Mouse (Mus musculus): ENCODE results near the gene Smo. TPM values are rescaled to one million over a fixed set of nuclear protein-coding genes. Genes with fewer than 3 reads are reported as not detected.

Gene Smo
- polyA plus RNA-seq, 1 experiment from 2014 or later: 22.1 TPM

- WGBS: 81% methylated on average over 3 of the region's 3 CpGs
- Histone ChIP-seq H3K4me3 (ENCODE audit: control insufficient read depth in 1 of 2, insufficient read depth in 1 of 2, low read depth in 1 of 2, low read length in 2 of 2) (no peak overlapping the region), H3K27ac (replicated peaks in 1 of 2; ENCODE audit: control insufficient read depth in 1 of 2, insufficient read depth in 1 of 2, low read depth in 2 of 2, low read length in 2 of 2) (no peak overlapping the region), H3K27me3 (ENCODE audit: control insufficient read depth, insufficient read depth, low read length) (no peaks in the 10 kb centered on the region), H3K9me3 (ENCODE audit: control insufficient read depth, low read length) (no peaks in the 10 kb centered on the region), H3K4me1 (ENCODE audit: control insufficient read depth in 2 of 2, insufficient read depth in 2 of 2, low read length in 2 of 2) (no peaks in the 10 kb centered on the region), H3K36me3 (ENCODE audit: control insufficient read depth, insufficient read depth, low read length) (no peaks in the 10 kb centered on the region), H3K4me2 (ENCODE audit: low read length) (no peak overlapping the region), H3K9ac (ENCODE audit: low read length) (no peak overlapping the region)
- no peak for ATAC-seq (ENCODE audit: insufficient number of reproducible peaks, insufficient read depth, low FRiP score, low read depth)
Observed at GRCm38 (mm10) chr6:29790014-29790698, 54.9 kb downstream of the Smo start.

GRCm38 (mm10) chr6:29793520-29793919 is 58.2 kb downstream of the Smo start:
- Histone ChIP-seq H3K9me3 (ENCODE audit: control insufficient read depth, low read length) (no peaks in the 10 kb centered on the region), H3K36me3 (ENCODE audit: control insufficient read depth, insufficient read depth, low read length) (no peaks in the 10 kb centered on the region), H3K4me2 (ENCODE audit: low read length) (no peak overlapping the region), H3K27ac (replicated peaks in 1 of 2; ENCODE audit: control insufficient read depth in 1 of 2, insufficient read depth in 1 of 2, low read depth in 2 of 2, low read length in 2 of 2) (no peak overlapping the region), H3K4me1 (ENCODE audit: control insufficient read depth in 2 of 2, insufficient read depth in 2 of 2, low read length in 2 of 2) (no peaks in the 10 kb centered on the region), H3K27me3 (ENCODE audit: control insufficient read depth, insufficient read depth, low read length) (no peaks in the 10 kb centered on the region), H3K9ac (ENCODE audit: low read length) (no peak overlapping the region), H3K4me3 (ENCODE audit: control insufficient read depth in 1 of 2, insufficient read depth in 1 of 2, low read depth in 1 of 2, low read length in 2 of 2) (no peak overlapping the region)
- WGBS: 65% methylated on average over 1 of the region's 1 CpGs
- no peak for ATAC-seq (ENCODE audit: insufficient number of reproducible peaks, insufficient read depth, low FRiP score, low read depth)

- Histone ChIP-seq H3K4me1 (ENCODE audit: control insufficient read depth in 2 of 2, insufficient read depth in 2 of 2, low read length in 2 of 2) (no peaks in the 10 kb centered on the region), H3K9me3 (ENCODE audit: control insufficient read depth, low read length) (no peaks in the 10 kb centered on the region), H3K36me3 (ENCODE audit: control insufficient read depth, insufficient read depth, low read length) (no peaks in the 10 kb centered on the region), H3K4me3 (ENCODE audit: control insufficient read depth in 1 of 2, insufficient read depth in 1 of 2, low read depth in 1 of 2, low read length in 2 of 2) (no peak overlapping the region), H3K27me3 (ENCODE audit: control insufficient read depth, insufficient read depth, low read length) (no peaks in the 10 kb centered on the region), H3K27ac (replicated peaks in 1 of 2; ENCODE audit: control insufficient read depth in 1 of 2, insufficient read depth in 1 of 2, low read depth in 2 of 2, low read length in 2 of 2) (no peak overlapping the region), H3K4me2 (ENCODE audit: low read length) (no peak overlapping the region), H3K9ac (ENCODE audit: low read length) (no peak overlapping the region)
- ATAC-seq (ENCODE audit: insufficient number of reproducible peaks, insufficient read depth, low FRiP score, low read depth): no peak
- 83% methylated on average over 6 of the region's 6 CpGs for whole genome bisulfite sequencing
Observed at GRCm38 (mm10) chr6:29794582-29794981, 59.3 kb downstream of the Smo start.

DNA sequence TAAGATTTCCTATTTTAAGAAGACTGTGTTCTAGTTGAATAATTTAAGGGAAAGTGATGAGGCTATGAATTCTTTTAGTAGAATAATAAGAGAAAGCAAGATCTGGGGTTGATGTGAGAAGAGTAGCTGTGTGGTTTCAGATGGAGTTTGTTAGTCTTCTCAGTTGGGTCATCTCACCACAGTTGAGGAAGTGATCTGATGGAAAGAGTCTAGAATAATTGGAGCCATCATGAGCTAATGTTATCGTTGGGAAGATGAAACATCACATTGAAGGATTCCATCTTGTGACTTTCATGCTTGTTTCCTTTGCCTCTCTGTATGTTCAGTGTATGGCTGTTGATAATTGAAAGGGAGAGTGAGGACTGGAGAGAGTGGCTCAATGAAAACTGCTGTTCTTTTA is 67.7 kb downstream of the Smo start:
- no peak for ATAC-seq (ENCODE audit: insufficient number of reproducible peaks, insufficient read depth, low FRiP score, low read depth)
- H3K4me3 ChIP-seq (ENCODE audit: control insufficient read depth in 1 of 2, insufficient read depth in 1 of 2, low read depth in 1 of 2, low read length in 2 of 2): no peak overlapping the region
- no peaks in the 10 kb centered on the region for H3K36me3 ChIP-seq (ENCODE audit: control insufficient read depth, insufficient read depth, low read length)
- no peaks in the 10 kb centered on the region for H3K27me3 ChIP-seq (ENCODE audit: control insufficient read depth, insufficient read depth, low read length)
- no peaks in the 10 kb centered on the region for H3K4me1 ChIP-seq (ENCODE audit: control insufficient read depth in 2 of 2, insufficient read depth in 2 of 2, low read length in 2 of 2)
- no peak overlapping the region for H3K4me2 ChIP-seq (ENCODE audit: low read length)
- WGBS: 79% methylated on average over 1 of the region's 1 CpGs
- H3K9ac ChIP-seq (ENCODE audit: low read length): no peak overlapping the region
- no peak overlapping the region for H3K27ac ChIP-seq (replicated peaks in 1 of 2; ENCODE audit: control insufficient read depth in 1 of 2, insufficient read depth in 1 of 2, low read depth in 2 of 2, low read length in 2 of 2)
- H3K9me3 ChIP-seq (ENCODE audit: control insufficient read depth, low read length): no peaks in the 10 kb centered on the region

- Histone ChIP-seq H3K9me3 (ENCODE audit: control insufficient read depth, low read length) (no peaks in the 10 kb centered on the region), H3K4me1 (ENCODE audit: control insufficient read depth in 2 of 2, insufficient read depth in 2 of 2, low read length in 2 of 2) (no peaks in the 10 kb centered on the region), H3K9ac (ENCODE audit: low read length) (no peak overlapping the region), H3K27ac (replicated peaks in 1 of 2; ENCODE audit: control insufficient read depth in 1 of 2, insufficient read depth in 1 of 2, low read depth in 2 of 2, low read length in 2 of 2) (no peak overlapping the region), H3K4me2 (ENCODE audit: low read length) (no peak overlapping the region), H3K27me3 (ENCODE audit: control insufficient read depth, insufficient read depth, low read length) (no peaks in the 10 kb centered on the region), H3K4me3 (ENCODE audit: control insufficient read depth in 1 of 2, insufficient read depth in 1 of 2, low read depth in 1 of 2, low read length in 2 of 2) (no peak overlapping the region), H3K36me3 (ENCODE audit: control insufficient read depth, insufficient read depth, low read length) (no peaks in the 10 kb centered on the region)
- ATAC-seq (ENCODE audit: insufficient number of reproducible peaks, insufficient read depth, low FRiP score, low read depth): no peak
- 68% methylated on average over 3 of the region's 3 CpGs for WGBS
Observed at GRCm38 (mm10) chr6:29804006-29804405, 68.7 kb downstream of the Smo start.

- Histone ChIP-seq H3K9me3 (ENCODE audit: control insufficient read depth, low read length) (no peaks in the 10 kb centered on the region), H3K36me3 (ENCODE audit: control insufficient read depth, insufficient read depth, low read length) (no peaks in the 10 kb centered on the region), H3K9ac (ENCODE audit: low read length) (no peak overlapping the region), H3K4me3 (ENCODE audit: control insufficient read depth in 1 of 2, insufficient read depth in 1 of 2, low read depth in 1 of 2, low read length in 2 of 2) (no peak overlapping the region), H3K4me1 (ENCODE audit: control insufficient read depth in 2 of 2, insufficient read depth in 2 of 2, low read length in 2 of 2) (no peaks in the 10 kb centered on the region), H3K4me2 (ENCODE audit: low read length) (no peak overlapping the region), H3K27ac (replicated peaks in 1 of 2; ENCODE audit: control insufficient read depth in 1 of 2, insufficient read depth in 1 of 2, low read depth in 2 of 2, low read length in 2 of 2) (no peak overlapping the region), H3K27me3 (ENCODE audit: control insufficient read depth, insufficient read depth, low read length) (no peaks in the 10 kb centered on the region)
- 86% methylated on average over 2 of the region's 2 CpGs for WGBS
- ATAC-seq (ENCODE audit: insufficient number of reproducible peaks, insufficient read depth, low FRiP score, low read depth): no peak
Observed at GRCm38 (mm10) chr6:29805381-29805780, 70.1 kb downstream of the Smo start.

Other genes with a start within 250 kb of the Smo start
- 10.0 and 10.2 TPM in 2 replicates for gene Kcp, start 227.6 kb upstream of the Smo start, polyA plus RNA-seq (2014; fragmentation: Nextera tagmentation; extraction: Ambion mirVana)
- 5.0 and 5.3 TPM in 2 replicates for gene Irf5, start 208.9 kb upstream of the Smo start, polyA plus RNA-seq (2014; fragmentation: Nextera tagmentation; extraction: Ambion mirVana)
- gene Tnpo3, start 125.6 kb upstream of the Smo start, polyA plus RNA-seq (2014; fragmentation: Nextera tagmentation; extraction: Ambion mirVana): 65.4 and 66.6 TPM in 2 replicates
- gene Tspan33, start 41.3 kb upstream of the Smo start, polyA plus RNA-seq (2014; fragmentation: Nextera tagmentation; extraction: Ambion mirVana): 2.4 and 3.2 TPM in 2 replicates
- gene Ahcyl2, start 32.5 kb downstream of the Smo start, polyA plus RNA-seq (2014; fragmentation: Nextera tagmentation; extraction: Ambion mirVana): 10.5 and 11.7 TPM in 2 replicates
- gene Strip2, start 181.5 kb downstream of the Smo start, polyA plus RNA-seq (2014; fragmentation: Nextera tagmentation; extraction: Ambion mirVana): 67.0 and 78.5 TPM in 2 replicates